Mouse (Mus musculus) liver, embryonic 14.5 days (tissue): ENCODE measurements around the gene Rab8b. TPM values are rescaled to one million over a fixed set of nuclear protein-coding genes. Genes with fewer than 3 reads are reported as not detected.

Experiments used
- ATAC-seq: fragments of 200-750 bp; cut with Nextera tagmentation; 2 replicates; pipeline ENCODE4 v1.8.0; 2017; ENCODE audit warnings: moderate number of reproducible peaks, mild to moderate bottlenecking, moderate library complexity; ENCODE audit not compliant: insufficient read depth
- DNase-seq, 3 experiments: peaks; one replicate each; pipeline ENCODE4 v3.0.0-alpha.2; 2012 to 2013; ENCODE audit warnings: low read depth in 3 of 3, low spot score in 3 of 3
- H3K27ac ChIP-seq: fragments of 300-500 bp; sonication (generic); 2 replicates; pipeline ENCODE4 v1.5.1; 2014; ENCODE audit warnings: moderate library complexity, mild to moderate bottlenecking, control low read depth, inconsistent platforms
- H3K27me3 ChIP-seq: fragments of 300-500 bp; sonication (generic); 2 replicates; pipeline ENCODE4 v1.6.1; 2014; ENCODE audit warnings: mild to moderate bottlenecking, low read length, moderate library complexity; ENCODE audit not compliant: control insufficient read depth, insufficient read depth
- H3K36me3 ChIP-seq: fragments of 300-500 bp; sonication (generic); replicated peaks from 2 replicates; pipeline ENCODE4 v1.6.1; 2014; ENCODE audit warnings: low read depth; ENCODE audit not compliant: control insufficient read depth, insufficient read depth
- H3K4me1 ChIP-seq, 2 experiments: fragments of 200-500 bp in 1 of 2; fragments of 300-500 bp in 1 of 2; sonication (generic) in 1 of 2; replicated peaks; 2 replicates each; pipeline ENCODE4 v1.6.1; 2012 to 2014; ENCODE audit warnings: antibody characterized with exemption in 1 of 2, inconsistent platforms in 1 of 2, low read length in 1 of 2; ENCODE audit not compliant: control insufficient read depth in 2 of 2, insufficient read depth in 2 of 2
- H3K4me2 ChIP-seq: fragments of 300-500 bp; sonication (generic); 2 replicates; pipeline ENCODE4 v1.6.1; 2014; ENCODE audit warnings: low read depth, mild to moderate bottlenecking, control low read depth, moderate library complexity
- H3K4me3 ChIP-seq, 2 experiments: fragments of 200-500 bp in 1 of 2; fragments of 300-500 bp in 1 of 2; sonication (generic) in 1 of 2; 2 replicates each; pipeline ENCODE4 v1.5.1; 2012 to 2014; ENCODE audit warnings: low read depth in 2 of 2, low read length in 2 of 2, mild to moderate bottlenecking in 2 of 2, control low read depth in 1 of 2, inconsistent platforms in 1 of 2, moderate library complexity in 1 of 2; ENCODE audit not compliant: insufficient read depth in 1 of 2
- H3K9ac ChIP-seq: fragments of 300-500 bp; sonication (generic); replicated peaks from 2 replicates; pipeline ENCODE4 v1.6.1; 2014; ENCODE audit warnings: mild to moderate bottlenecking, control low read depth, moderate library complexity
- H3K9me3 ChIP-seq: fragments of 300-500 bp; sonication (generic); 2 replicates; pipeline ENCODE4 v1.6.1; 2016; ENCODE audit warnings: low read length, mixed read lengths; ENCODE audit not compliant: control insufficient read depth
- CTCF ChIP-seq: IDR thresholded peaks from 2 replicates; pipeline ENCODE4 v1.5.1; 2016; ENCODE audit warnings: antibody characterized with exemption, low read depth, control low read depth
- EP300 ChIP-seq: IDR thresholded peaks from 2 replicates; pipeline ENCODE4 v1.6.1; 2016; ENCODE audit warnings: antibody characterized with exemption, low read depth
- WGBS: fragments of 180-500 bp; shearing (Covaris S2); extraction: QIAGEN DNeasy Blood & Tissue Kit; methylation state at CpG from one replicate; pipeline ENCODE4 v1.1.7; 2014; ENCODE audit not compliant: insufficient replicate concordance; 5-methylcytosine and 5-hydroxymethylcytosine counted together
- polyA plus RNA-seq, 2 experiments: library from polyadenylated mRNA; depleted of rRNA in 1 of 2; stranded (reverse) in 1 of 2; unstranded in 1 of 2; fragments of >200 nt; fragmentation: Nextera tagmentation in 1 of 2; extraction: Ambion mirVana in 1 of 2; gene quantifications; 2 replicates each; pipeline versions ENCODE4 v1.2.1 to v1.2.3; 2012 to 2014

The Rab8b gene
- polyA plus RNA-seq, 2 experiments = 18.3 to 20.6 TPM

GRCm38 (mm10) chr9:66855865-66856264 is 63.6 kb downstream of the Rab8b start:
- no peak overlapping the region for H3K27ac ChIP-seq
- DNase-seq = no peak
- peaks cover 25% of the 10 kb centered on the region for H3K36me3 ChIP-seq
- H3K9me3 ChIP-seq = no peaks in the 10 kb centered on the region
- no peak overlapping the region for H3K4me2 ChIP-seq
- H3K4me3 ChIP-seq = no peak overlapping the region
- no peaks in the 10 kb centered on the region for H3K4me1 ChIP-seq
- H3K9ac ChIP-seq = no peak overlapping the region
- TF ChIP-seq EP300 = no peak
- no peak for TF ChIP-seq CTCF
- 66% methylated on average over 7 of the region's 7 CpGs for WGBS
- ATAC-seq = no peak
- H3K27me3 ChIP-seq = no peaks in the 10 kb centered on the region

GRCm38 (mm10) chr9:66852592-66852991 is 66.9 kb downstream of the Rab8b start:
- ATAC-seq (no peak), DNase-seq (no peak)
- H3K27ac ChIP-seq = no peak overlapping the region
- H3K4me3 ChIP-seq = no peak overlapping the region
- H3K9ac ChIP-seq = no peak overlapping the region
- no peaks in the 10 kb centered on the region for H3K9me3 ChIP-seq
- WGBS = 80% methylated on average over 6 of the region's 6 CpGs
- no peaks in the 10 kb centered on the region for H3K4me1 ChIP-seq
- no peaks in the 10 kb centered on the region for H3K27me3 ChIP-seq
- peaks cover 21% of the 10 kb centered on the region for H3K36me3 ChIP-seq
- H3K4me2 ChIP-seq = no peak overlapping the region
- TF ChIP-seq CTCF (no peak), EP300 (no peak)

GRCm38 (mm10) chr9:66850966-66851365 is 68.5 kb downstream of the Rab8b start:
- Histone ChIP-seq H3K36me3 (peaks cover 38% of the 10 kb centered on the region), H3K9me3 (no peaks in the 10 kb centered on the region), H3K4me2 (no peak overlapping the region), H3K27ac (no peak overlapping the region), H3K4me1 (no peaks in the 10 kb centered on the region; a peak in 1 of 4 replicates), H3K27me3 (no peaks in the 10 kb centered on the region), H3K9ac (no peak overlapping the region), H3K4me3 (no peak overlapping the region)
- 78% methylated on average over 5 of the region's 5 CpGs for WGBS
- ATAC-seq (no peak), DNase-seq (no peak)
- TF ChIP-seq CTCF (no peak), EP300 (no peak)

- Histone ChIP-seq H3K4me3 (no peak overlapping the region), H3K9ac (no peak overlapping the region), H3K9me3 (no peaks in the 10 kb centered on the region), H3K4me1 (no peaks in the 10 kb centered on the region; a peak in 1 of 4 replicates), H3K27ac (no peak overlapping the region), H3K36me3 (peaks cover 30% of the 10 kb centered on the region), H3K4me2 (no peak overlapping the region), H3K27me3 (no peaks in the 10 kb centered on the region)
- WGBS = 85% methylated on average over 5 of the region's 5 CpGs
- ATAC-seq (no peak), DNase-seq (no peak)
- TF ChIP-seq CTCF (no peak), EP300 (no peak)
Measured at GRCm38 (mm10) chr9:66846822-66847221, 72.7 kb downstream of the Rab8b start.

- no peak overlapping the region for H3K27ac ChIP-seq
- peak in 1 of 3 experiments; percentile 31 for DNase-seq
Measured at GRCm38 (mm10) chr9:66835097-66835480, 84.4 kb downstream of the Rab8b start.

More at GRCm38 (mm10) chr9:66835097-66835480, 84.4 kb downstream of the Rab8b start:
- Histone ChIP-seq H3K4me1 (peaks cover 4 to 11% of the 10 kb centered on the region in 2 experiments; a peak in 3 of 4 replicates), H3K9me3 (no peaks in the 10 kb centered on the region), H3K27me3 (no peaks in the 10 kb centered on the region; the same call in 1 of the 2 replicates), H3K9ac (peak overlapping the region; percentile 59; the same call in 1 of the 2 replicates), H3K4me3 (peak overlapping the region; percentile 56 to 58), H3K36me3 (no peaks in the 10 kb centered on the region), H3K4me2 (peak overlapping the region; percentile 95)
- WGBS = under 1% methylated on average over 24 of the region's 24 CpGs
- peak; percentile 49 for ATAC-seq
- peak; percentile 32; the same call in 1 of the 2 replicates for TF ChIP-seq CTCF
- no peak for TF ChIP-seq EP300
